Mouse (Mus musculus): ENCODE data around the gene 1110032A03Rik. TPM values are rescaled to one million over a fixed set of nuclear protein-coding genes. Genes with fewer than 3 reads are reported as not detected.
A peak's percentile ranks its signal among the peaks of the same experiment; 100 is the strongest.

Gene 1110032A03Rik
- polyA plus RNA-seq, 1 experiment, result 80.4 TPM

- DNase-seq (ENCODE audit: extremely low spot score in 1 of 2, low spot score in 1 of 2), result peak; percentile 79 to 91
Measured at GRCm38 (mm10) chr9:50738914-50739870, 36.1 kb downstream of the 1110032A03Rik start, which contains the start of gene Dixdc1. Gene Dixdc1, minus strand, starts transcription at chr9:50739517.

DNA sequence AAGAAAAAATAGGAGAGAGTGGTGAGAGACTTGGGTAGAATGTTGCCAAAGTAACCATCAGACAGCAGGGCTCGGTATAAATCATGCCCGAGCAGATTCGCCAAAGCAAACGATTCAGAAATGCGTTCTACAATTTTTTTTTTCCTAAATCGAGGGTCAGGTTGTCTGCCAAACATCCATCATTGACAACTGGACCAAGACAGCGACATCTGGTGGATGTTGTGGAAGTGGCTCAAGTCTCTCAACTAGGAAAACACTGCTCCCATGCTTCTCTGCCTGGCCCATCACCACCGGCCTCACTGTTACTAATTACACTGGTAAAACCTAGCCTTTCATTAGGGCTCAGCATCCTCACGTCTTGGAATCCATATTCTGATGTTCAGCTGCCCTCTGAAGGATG is 40.3 kb downstream of the 1110032A03Rik start:
- peak in 1 of 2 experiments; percentile 71 for DNase-seq (ENCODE audit: extremely low spot score in 1 of 2, low spot score in 1 of 2)

GRCm38 (mm10) chr9:50732560-50732959 is 42.8 kb downstream of the 1110032A03Rik start:
- DNase-seq (ENCODE audit: extremely low spot score in 1 of 2, low spot score in 1 of 2), result no peak

- no peak for DNase-seq (ENCODE audit: extremely low spot score in 1 of 2, low spot score in 1 of 2)
Measured at GRCm38 (mm10) chr9:50729600-50729999, 45.7 kb downstream of the 1110032A03Rik start.

- peak; percentile 77 to 91 for DNase-seq (ENCODE audit: extremely low spot score in 1 of 2, low spot score in 1 of 2)
Measured at GRCm38 (mm10) chr9:50727925-50728651, 47.2 kb downstream of the 1110032A03Rik start.

- peak; percentile 41 to 85 for DNase-seq (ENCODE audit: extremely low spot score in 1 of 2, low spot score in 1 of 2)
Measured at GRCm38 (mm10) chr9:50727171-50727924, 48.0 kb downstream of the 1110032A03Rik start.

- no peak for DNase-seq (ENCODE audit: extremely low spot score in 1 of 2, low spot score in 1 of 2)
Measured at GRCm38 (mm10) chr9:50725921-50726590, 49.3 kb downstream of the 1110032A03Rik start.

GRCm38 (mm10) chr9:50724661-50725330 is 50.5 kb downstream of the 1110032A03Rik start:
- DNase-seq (ENCODE audit: extremely low spot score in 1 of 2, low spot score in 1 of 2), result no peak

GRCm38 (mm10) chr9:50724147-50724546 is 51.2 kb downstream of the 1110032A03Rik start:
- no peak for DNase-seq (ENCODE audit: extremely low spot score in 1 of 2, low spot score in 1 of 2)

DNA sequence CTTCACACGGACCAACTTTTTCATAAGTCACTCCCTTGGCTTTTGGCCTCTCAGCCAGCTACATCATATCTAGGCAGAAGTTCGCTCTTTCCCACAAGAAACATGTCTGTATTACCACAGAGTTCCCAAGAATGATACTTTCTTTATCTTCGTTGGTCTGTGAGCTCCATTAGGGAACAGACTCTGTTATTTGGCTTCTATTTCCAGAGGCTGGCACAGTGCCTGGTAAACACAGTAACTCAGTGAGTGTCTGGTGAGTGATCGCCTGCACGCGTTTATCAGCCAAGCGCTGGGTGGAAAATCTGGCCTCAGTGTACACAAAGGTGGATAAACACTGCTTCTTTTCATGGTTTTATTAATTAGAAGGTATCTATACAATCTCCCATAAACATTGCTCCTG is 51.9 kb downstream of the 1110032A03Rik start:
- DNase-seq (ENCODE audit: extremely low spot score in 1 of 2, low spot score in 1 of 2), result peak in 1 of 2 experiments; percentile 67

DNA sequence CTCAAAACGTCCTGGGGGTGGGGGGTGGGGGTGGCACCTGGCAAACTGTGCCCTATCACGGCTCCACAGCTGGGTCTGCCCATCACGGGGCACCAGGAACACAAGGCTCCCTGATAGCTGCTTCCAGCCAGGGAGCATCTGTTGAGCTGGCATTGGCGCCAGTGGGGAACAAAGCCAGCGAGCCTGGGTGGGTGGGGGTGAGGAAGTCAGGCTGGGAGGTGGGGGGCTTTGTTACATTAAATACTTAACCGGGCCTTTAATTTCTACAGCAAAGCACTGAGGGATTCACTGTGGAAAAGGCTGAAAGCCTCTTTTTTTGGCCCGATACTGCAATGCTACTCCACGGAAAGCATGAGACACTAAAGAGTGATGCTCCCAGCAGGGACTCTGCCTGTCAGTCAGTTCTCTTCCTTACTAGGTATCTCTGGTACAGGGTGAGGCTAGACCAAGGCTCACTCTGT is 52.8 kb downstream of the 1110032A03Rik start:
- no peak for DNase-seq (ENCODE audit: extremely low spot score in 1 of 2, low spot score in 1 of 2)

DNA sequence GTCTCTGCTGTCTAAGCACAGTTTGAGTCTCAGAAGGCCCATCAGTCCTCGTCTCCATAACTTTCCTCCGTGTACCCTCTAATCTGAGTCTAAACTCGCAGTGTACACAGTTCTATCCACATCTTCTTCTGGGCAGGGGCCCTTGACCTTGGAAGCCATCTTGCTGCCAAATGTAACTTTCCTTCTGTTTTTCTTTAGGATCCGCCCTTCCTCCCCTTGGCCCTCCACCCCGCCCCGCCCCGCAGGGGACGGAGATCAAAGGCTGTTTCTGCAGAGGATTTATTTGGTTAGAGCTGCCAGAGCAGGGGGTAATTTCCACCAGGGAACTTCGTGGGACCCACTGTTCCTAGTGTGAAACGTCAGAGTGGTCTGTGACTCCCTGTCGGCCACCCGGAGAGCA is 54.3 kb downstream of the 1110032A03Rik start:
- DNase-seq (ENCODE audit: extremely low spot score in 1 of 2, low spot score in 1 of 2), result no peak

DNA sequence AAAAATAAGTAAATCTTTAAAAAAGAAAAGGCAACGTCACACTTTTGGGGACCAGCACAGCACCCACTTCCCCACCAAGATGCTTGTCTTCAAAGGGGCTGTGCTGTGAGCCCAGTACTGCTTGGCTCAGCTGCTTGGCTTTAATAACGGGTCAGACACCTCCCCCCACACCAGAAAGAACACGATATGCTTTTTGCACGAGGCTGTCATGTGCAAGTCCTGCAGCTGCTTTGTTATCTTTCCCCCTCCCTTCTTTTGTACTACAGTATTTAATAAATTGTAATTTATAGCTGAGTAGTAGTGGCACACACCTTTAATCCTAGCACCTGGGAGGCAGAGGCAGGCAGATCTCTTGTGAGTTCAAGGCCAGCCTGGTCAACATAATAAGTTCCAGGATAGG is 56.4 kb downstream of the 1110032A03Rik start:
- no peak for DNase-seq (ENCODE audit: extremely low spot score in 1 of 2, low spot score in 1 of 2)

DNA sequence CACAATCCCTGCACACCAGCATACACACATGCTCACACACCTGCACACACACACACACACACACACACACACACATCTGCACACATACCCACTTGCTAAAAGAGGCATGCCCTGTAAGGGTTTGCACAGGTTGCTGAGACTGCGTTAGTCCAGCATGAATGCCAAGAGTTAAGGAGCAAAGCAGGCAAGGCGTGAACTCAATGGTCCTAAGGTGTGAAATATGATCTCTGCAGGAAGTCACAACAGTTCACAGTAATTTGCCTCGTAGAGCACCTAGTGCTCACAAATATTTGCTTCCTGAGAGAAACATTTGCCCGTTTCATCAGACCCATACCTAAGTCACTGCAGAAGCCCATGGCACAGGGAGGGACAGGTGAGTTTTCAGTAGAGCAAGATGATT is 61.1 kb downstream of the 1110032A03Rik start:
- DNase-seq (ENCODE audit: extremely low spot score in 1 of 2, low spot score in 1 of 2), result no peak

Other genes starting within 250 kb of the 1110032A03Rik start
- 73.9 and 76.7 TPM in 2 replicates for gene Pts, start 246.8 kb downstream of the 1110032A03Rik start, polyA plus RNA-seq (2012; rRNA removed)
- 55.8 and 70.2 TPM in 2 replicates for gene Il18, start 220.7 kb downstream of the 1110032A03Rik start, polyA plus RNA-seq (2012; rRNA removed)
- 4.0 and 4.3 TPM in 2 replicates for gene Bco2, start 220.3 kb downstream of the 1110032A03Rik start, polyA plus RNA-seq (2012; rRNA removed)
- not detected in 2 replicates for gene Tex12, start 214.2 kb downstream of the 1110032A03Rik start, polyA plus RNA-seq (2012; rRNA removed)
- 150 and 156 TPM in 2 replicates for gene Sdhd, start 171.7 kb downstream of the 1110032A03Rik start, polyA plus RNA-seq (2012; rRNA removed)
- gene Timm8b, start 171.6 kb downstream of the 1110032A03Rik start, polyA plus RNA-seq (2012; rRNA removed), result 400 and 414 TPM in 2 replicates
- gene Pih1d2, start 158.2 kb downstream of the 1110032A03Rik start, polyA plus RNA-seq (2012; rRNA removed), result 3.6 and 5.3 TPM in 2 replicates
- gene Nkapd1, start 158.1 kb downstream of the 1110032A03Rik start, polyA plus RNA-seq (2012; rRNA removed), result 14.0 and 15.0 TPM in 2 replicates
- gene Dlat, start 115.7 kb downstream of the 1110032A03Rik start, polyA plus RNA-seq (2012; rRNA removed), result 39.1 and 54.1 TPM in 2 replicates
- 35.7 and 41.8 TPM in 2 replicates for gene Dixdc1, start 36.0 kb downstream of the 1110032A03Rik start, polyA plus RNA-seq (2012; rRNA removed)
- gene 2310030G06Rik, start 29.0 kb downstream of the 1110032A03Rik start, polyA plus RNA-seq (2012; rRNA removed), result 3.3 and 3.8 TPM in 2 replicates
- 141 and 186 TPM in 2 replicates for gene Cryab, start 24.2 kb downstream of the 1110032A03Rik start, polyA plus RNA-seq (2012; rRNA removed)
- 2.2 and 2.6 TPM in 2 replicates for gene Hspb2, start 23.2 kb downstream of the 1110032A03Rik start, polyA plus RNA-seq (2012; rRNA removed)
- gene Fdxacb1, start 7.3 kb downstream of the 1110032A03Rik start, polyA plus RNA-seq (2012; rRNA removed), result 5.5 and 6.2 TPM in 2 replicates
- gene Alg9, start 501 bp downstream of the 1110032A03Rik start, polyA plus RNA-seq (2012; rRNA removed), result 22.5 and 23.5 TPM in 2 replicates
- gene Ppp2r1b, start 69.8 kb upstream of the 1110032A03Rik start, polyA plus RNA-seq (2012; rRNA removed), result 14.0 and 16.8 TPM in 2 replicates
- 18.0 and 22.4 TPM in 2 replicates for gene Sik2, start 233.6 kb upstream of the 1110032A03Rik start, polyA plus RNA-seq (2012; rRNA removed)